Mouse (Mus musculus): ENCODE measurements around the gene B4galt7. TPM values are rescaled to one million over a fixed set of nuclear protein-coding genes. Genes with fewer than 3 reads are reported as not detected.
A peak's percentile ranks its signal among the peaks of the same experiment; 100 is the strongest.
"Not testable (repeated sequence)": the region's sequence is repeated elsewhere in the genome, so short reads cannot be mapped to it uniquely, and the experiment has no call there.

The B4galt7 gene
- polyA plus RNA-seq, 1 experiment from 2014 or later, result 16.4 TPM

- Histone ChIP-seq H3K4me3 (ENCODE audit: low read depth, low read length) (peak overlapping the region; percentile 81), H3K27me3 (replicated peaks; ENCODE audit: control insufficient read depth, insufficient read depth, low read length) (no peaks in the 10 kb centered on the region), H3K9me3 (ENCODE audit: control insufficient read depth, low read length) (no peaks in the 10 kb centered on the region), H3K36me3 (ENCODE audit: control insufficient read depth, insufficient read depth, low read length) (peaks cover 6% of the 10 kb centered on the region; the same call in 1 of the 2 replicates), H3K4me2 (peak overlapping the region; percentile 95), H3K4me1 (replicated peaks; ENCODE audit: control insufficient read depth, insufficient read depth, low read length) (peaks cover 11% of the 10 kb centered on the region), H3K27ac (ENCODE audit: low read depth, low read length) (peak overlapping the region; percentile 81), H3K9ac (ENCODE audit: low read depth, low read length) (peak overlapping the region; percentile 95)
- under 1% methylated on average over 47 of the region's 47 CpGs for WGBS
- peak; percentile 71 for ATAC-seq (replicated peaks; ENCODE audit: low FRiP score)
- peak; percentile 62 for DNase-seq (ENCODE audit: low spot score)
Measured at GRCm38 (mm10) chr13:55570286-55570973, 29.3 kb upstream of the B4galt7 start.

GRCm38 (mm10) chr13:55571027-55571751, 28.5 kb upstream of the B4galt7 start, which contains the start of gene Fam193b:
TSS of gene Fam193b (minus strand) at chr13:55571120.
- H3K36me3 ChIP-seq (ENCODE audit: control insufficient read depth, insufficient read depth, low read length), result peaks cover 6% of the 10 kb centered on the region; the same call in 1 of the 2 replicates
- H3K27ac ChIP-seq (ENCODE audit: low read depth, low read length), result peak within 1 kb of the TSS; percentile 81
- H3K27me3 ChIP-seq (replicated peaks; ENCODE audit: control insufficient read depth, insufficient read depth, low read length), result no peaks in the 10 kb centered on the region
- H3K4me3 ChIP-seq (ENCODE audit: low read depth, low read length), result peak within 1 kb of the TSS; percentile 81
- ATAC-seq (replicated peaks; ENCODE audit: low FRiP score) (peak; percentile 93), DNase-seq (ENCODE audit: low spot score) (peak; percentile 89)
- peaks cover 11% of the 10 kb centered on the region for H3K4me1 ChIP-seq (replicated peaks; ENCODE audit: control insufficient read depth, insufficient read depth, low read length)
- no peaks in the 10 kb centered on the region for H3K9me3 ChIP-seq (ENCODE audit: control insufficient read depth, low read length)
- H3K9ac ChIP-seq (ENCODE audit: low read depth, low read length), result peak within 1 kb of the TSS; percentile 95
- H3K4me2 ChIP-seq, result peak within 1 kb of the TSS; percentile 95
- WGBS, result 3% methylated on average over 45 of the region's 47 CpGs

GRCm38 (mm10) chr13:55571977-55572376, 27.7 kb upstream of the B4galt7 start:
- 61% methylated on average over 2 of the region's 2 CpGs for WGBS
- no peak overlapping the region for H3K4me3 ChIP-seq (ENCODE audit: low read depth, low read length)
- no peak for ATAC-seq (replicated peaks; ENCODE audit: low FRiP score)
- no peak for DNase-seq (ENCODE audit: low spot score)
- no peaks in the 10 kb centered on the region for H3K27me3 ChIP-seq (replicated peaks; ENCODE audit: control insufficient read depth, insufficient read depth, low read length)
- peaks cover 4% of the 10 kb centered on the region; the same call in 1 of the 2 replicates for H3K36me3 ChIP-seq (ENCODE audit: control insufficient read depth, insufficient read depth, low read length)
- H3K9ac ChIP-seq (ENCODE audit: low read depth, low read length), result no peak overlapping the region
- H3K4me2 ChIP-seq, result peak overlapping the region; percentile 73
- H3K27ac ChIP-seq (ENCODE audit: low read depth, low read length), result no peak overlapping the region
- H3K4me1 ChIP-seq (replicated peaks; ENCODE audit: control insufficient read depth, insufficient read depth, low read length), result peaks cover 11% of the 10 kb centered on the region
- no peaks in the 10 kb centered on the region for H3K9me3 ChIP-seq (ENCODE audit: control insufficient read depth, low read length)

GRCm38 (mm10) chr13:55573432-55573831, 26.3 kb upstream of the B4galt7 start, which contains the start of gene Tmed9:
TSS of gene Tmed9 (plus strand) at chr13:55573732.
- H3K27me3 ChIP-seq (replicated peaks; ENCODE audit: control insufficient read depth, insufficient read depth, low read length), result no peaks in the 10 kb centered on the region
- no peak within 1 kb of the TSS for H3K9ac ChIP-seq (ENCODE audit: low read depth, low read length)
- no peak for DNase-seq (ENCODE audit: low spot score)
- H3K36me3 ChIP-seq (ENCODE audit: control insufficient read depth, insufficient read depth, low read length), result no peaks in the 10 kb centered on the region
- WGBS, result 93% methylated on average over 2 of the region's 2 CpGs
- ATAC-seq (replicated peaks; ENCODE audit: low FRiP score), result no peak
- peaks cover 11% of the 10 kb centered on the region for H3K4me1 ChIP-seq (replicated peaks; ENCODE audit: control insufficient read depth, insufficient read depth, low read length)
- no peaks in the 10 kb centered on the region for H3K9me3 ChIP-seq (ENCODE audit: control insufficient read depth, low read length)
- no peak within 1 kb of the TSS for H3K4me2 ChIP-seq
- no peak within 1 kb of the TSS for H3K27ac ChIP-seq (ENCODE audit: low read depth, low read length)
- H3K4me3 ChIP-seq (ENCODE audit: low read depth, low read length), result no peak within 1 kb of the TSS

- Histone ChIP-seq H3K27me3 (replicated peaks; ENCODE audit: control insufficient read depth, insufficient read depth, low read length) (no peaks in the 10 kb centered on the region), H3K4me3 (ENCODE audit: low read depth, low read length) (no peak overlapping the region), H3K4me2 (no peak overlapping the region), H3K4me1 (replicated peaks; ENCODE audit: control insufficient read depth, insufficient read depth, low read length) (peaks cover 10% of the 10 kb centered on the region), H3K9ac (ENCODE audit: low read depth, low read length) (no peak overlapping the region), H3K36me3 (ENCODE audit: control insufficient read depth, insufficient read depth, low read length) (no peaks in the 10 kb centered on the region), H3K27ac (ENCODE audit: low read depth, low read length) (no peak overlapping the region), H3K9me3 (ENCODE audit: control insufficient read depth, low read length) (no peaks in the 10 kb centered on the region)
- WGBS, result 78% methylated on average over 5 of the region's 5 CpGs
- DNase-seq (ENCODE audit: low spot score), result no peak
- ATAC-seq (replicated peaks; ENCODE audit: low FRiP score), result no peak
Measured at GRCm38 (mm10) chr13:55574321-55574720, 25.4 kb upstream of the B4galt7 start.

GRCm38 (mm10) chr13:55575932-55576331, 23.8 kb upstream of the B4galt7 start:
- H3K4me2 ChIP-seq, result no peak overlapping the region
- H3K27me3 ChIP-seq (replicated peaks; ENCODE audit: control insufficient read depth, insufficient read depth, low read length), result no peaks in the 10 kb centered on the region
- H3K27ac ChIP-seq (ENCODE audit: low read depth, low read length), result no peak overlapping the region
- peaks cover 5% of the 10 kb centered on the region for H3K4me1 ChIP-seq (replicated peaks; ENCODE audit: control insufficient read depth, insufficient read depth, low read length)
- no peak overlapping the region for H3K4me3 ChIP-seq (ENCODE audit: low read depth, low read length)
- ATAC-seq (replicated peaks; ENCODE audit: low FRiP score) (no peak), DNase-seq (ENCODE audit: low spot score) (no peak)
- WGBS, result 50% methylated on average over 5 of the region's 5 CpGs
- no peaks in the 10 kb centered on the region for H3K36me3 ChIP-seq (ENCODE audit: control insufficient read depth, insufficient read depth, low read length)
- H3K9ac ChIP-seq (ENCODE audit: low read depth, low read length), result no peak overlapping the region
- no peaks in the 10 kb centered on the region for H3K9me3 ChIP-seq (ENCODE audit: control insufficient read depth, low read length)

GRCm38 (mm10) chr13:55576872-55577271, 22.8 kb upstream of the B4galt7 start:
- ATAC-seq (replicated peaks; ENCODE audit: low FRiP score); H3K27me3 ChIP-seq (replicated peaks; ENCODE audit: control insufficient read depth, insufficient read depth, low read length); DNase-seq (ENCODE audit: low spot score); H3K4me2 ChIP-seq; H3K36me3 ChIP-seq (ENCODE audit: control insufficient read depth, insufficient read depth, low read length); H3K4me3 ChIP-seq (ENCODE audit: low read depth, low read length); H3K9ac ChIP-seq (ENCODE audit: low read depth, low read length); H3K4me1 ChIP-seq (replicated peaks; ENCODE audit: control insufficient read depth, insufficient read depth, low read length); H3K27ac ChIP-seq (ENCODE audit: low read depth, low read length); H3K9me3 ChIP-seq (ENCODE audit: control insufficient read depth, low read length): not testable (repeated sequence)
- 77% methylated on average over 7 of the region's 7 CpGs for WGBS

- H3K4me3 ChIP-seq (ENCODE audit: low read depth, low read length), result no peak overlapping the region
- H3K27me3 ChIP-seq (replicated peaks; ENCODE audit: control insufficient read depth, insufficient read depth, low read length), result no peaks in the 10 kb centered on the region
- WGBS, result 73% methylated on average over 4 of the region's 4 CpGs
- no peaks in the 10 kb centered on the region for H3K36me3 ChIP-seq (ENCODE audit: control insufficient read depth, insufficient read depth, low read length)
- no peaks in the 10 kb centered on the region for H3K4me1 ChIP-seq (replicated peaks; ENCODE audit: control insufficient read depth, insufficient read depth, low read length)
- H3K9me3 ChIP-seq (ENCODE audit: control insufficient read depth, low read length), result no peaks in the 10 kb centered on the region
- no peak for ATAC-seq (replicated peaks; ENCODE audit: low FRiP score)
- no peak overlapping the region for H3K27ac ChIP-seq (ENCODE audit: low read depth, low read length)
- H3K4me2 ChIP-seq, result no peak overlapping the region
- no peak overlapping the region for H3K9ac ChIP-seq (ENCODE audit: low read depth, low read length)
- no peak for DNase-seq (ENCODE audit: low spot score)
Measured at GRCm38 (mm10) chr13:55578086-55578485, 21.6 kb upstream of the B4galt7 start.

Data from liver, embryonic 11.5 days (tissue).